Mouse (Mus musculus) C2C12 (cell line): ENCODE results near the gene Babam2.

ENCODE experiments used
- CTCF ChIP-seq: IDR thresholded peaks from one replicate; pipeline ENCODE4 v1.5.1; 2011; ENCODE audit not compliant: control insufficient read depth, insufficient read depth, insufficient read length
- FOSL1 ChIP-seq: IDR thresholded peaks from one replicate; pipeline ENCODE4 v1.8.0; 2011; ENCODE audit warnings: mild to moderate bottlenecking, low read length; ENCODE audit not compliant: poor library complexity, insufficient read depth, severe bottlenecking
- MAX ChIP-seq: IDR thresholded peaks from one replicate; pipeline ENCODE4 v1.6.1; 2011; ENCODE audit warnings: mild to moderate bottlenecking, control low read depth
- MYOD1 ChIP-seq: IDR thresholded peaks from one replicate; pipeline ENCODE4 v1.6.1; 2011; ENCODE audit warnings: low read depth; ENCODE audit not compliant: control insufficient read depth, insufficient read length
- MYOG ChIP-seq: IDR thresholded peaks from one replicate; pipeline ENCODE4 v1.6.1; 2011; ENCODE audit not compliant: control insufficient read depth, insufficient read length; ENCODE audit errors: extremely low read depth

GRCm38 (mm10) chr5:32092281-32092680, 394.8 kb downstream of the Babam2 start:
- TF ChIP-seq CTCF (no peak), MAX (no peak), FOSL1 (no peak), MYOG (no peak), MYOD1 (no peak)
